Mouse (Mus musculus): ENCODE measurements around the gene Magi3. TPM values are rescaled to one million over a fixed set of nuclear protein-coding genes. Genes with fewer than 3 reads are reported as not detected.
A peak's percentile ranks its signal among the peaks of the same experiment; 100 is the strongest.

The Magi3 gene
- polyA plus RNA-seq, 1 experiment from 2014 or later: 6.6 TPM

GRCm38 (mm10) chr3:104221156-104221555 lies 982 bp upstream of the Magi3 start:
- Histone ChIP-seq H3K4me1 (ENCODE audit: control insufficient read depth, insufficient read depth, low read length) (peaks cover 9% of the 10 kb centered on the region), H3K27ac (ENCODE audit: low read length) (peak overlapping the region; percentile 87), H3K9ac (ENCODE audit: low read depth, low read length) (peak overlapping the region; percentile 71), H3K27me3 (replicated peaks; ENCODE audit: control insufficient read depth, insufficient read depth, low read length) (no peaks in the 10 kb centered on the region), H3K36me3 (ENCODE audit: control insufficient read depth, insufficient read depth, low read length) (no peaks in the 10 kb centered on the region), H3K4me2 (ENCODE audit: low read depth, low read length) (peak overlapping the region; percentile 68), H3K9me3 (ENCODE audit: control insufficient read depth, low read length) (no peaks in the 10 kb centered on the region), H3K4me3 (ENCODE audit: low read length) (peak overlapping the region; percentile 56)
- ATAC-seq: no peak; the same call in 1 of the 2 replicates
- 8% methylated on average over 11 of the region's 11 CpGs for WGBS

DNA sequence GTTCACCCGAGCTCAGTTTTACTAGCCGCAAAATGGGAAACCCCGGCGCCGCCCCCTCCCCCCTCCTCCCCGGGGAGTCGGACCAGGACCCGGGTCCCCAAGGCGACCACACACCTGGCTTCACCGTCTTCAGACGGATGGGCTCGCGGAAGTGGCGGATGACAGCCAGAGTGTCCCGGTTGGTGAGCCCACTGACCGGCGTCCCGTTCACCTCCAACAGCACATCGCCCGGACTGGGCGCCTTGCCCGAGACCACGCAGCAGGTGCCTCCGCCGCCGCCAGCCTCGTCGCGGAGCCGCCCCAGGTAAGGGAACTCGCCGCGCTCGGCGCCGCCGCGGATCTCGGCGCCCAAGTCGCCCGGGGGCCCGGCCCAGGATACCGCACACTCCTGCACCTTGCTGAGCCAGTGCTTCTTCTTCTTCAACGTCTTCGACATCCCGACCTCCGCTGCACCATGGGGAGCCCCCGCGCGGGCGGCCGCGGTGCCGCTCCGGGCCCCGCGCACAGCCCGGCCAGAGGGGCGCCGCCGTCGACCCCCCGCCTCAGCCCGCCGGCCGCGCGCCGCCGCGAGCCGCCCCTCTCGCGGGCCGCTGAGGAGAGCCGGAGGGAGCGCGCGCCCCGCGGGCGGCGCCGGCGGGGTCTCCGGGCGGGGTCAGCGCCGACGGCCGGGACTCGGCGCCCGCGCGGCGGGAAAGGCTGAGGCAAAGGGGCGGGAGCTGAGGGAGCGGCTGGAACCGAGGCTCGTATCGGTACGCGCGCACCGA lies 461 bp downstream of the Magi3 start:
- peaks cover 9% of the 10 kb centered on the region; the same call in 1 of the 2 replicates for H3K4me1 ChIP-seq (ENCODE audit: control insufficient read depth, insufficient read depth, low read length)
- no peaks in the 10 kb centered on the region for H3K36me3 ChIP-seq (ENCODE audit: control insufficient read depth, insufficient read depth, low read length)
- ATAC-seq: peak; percentile 18
- H3K9me3 ChIP-seq (ENCODE audit: control insufficient read depth, low read length): no peaks in the 10 kb centered on the region
- peak overlapping the region; percentile 92 for H3K4me3 ChIP-seq (ENCODE audit: low read length)
- H3K27me3 ChIP-seq (replicated peaks; ENCODE audit: control insufficient read depth, insufficient read depth, low read length): no peaks in the 10 kb centered on the region
- peak overlapping the region; percentile 94 for H3K9ac ChIP-seq (ENCODE audit: low read depth, low read length)
- WGBS: under 1% methylated on average over 104 of the region's 107 CpGs
- peak overlapping the region; percentile 72 for H3K4me2 ChIP-seq (ENCODE audit: low read depth, low read length)
- H3K27ac ChIP-seq (ENCODE audit: low read length): peak overlapping the region; percentile 98

- Histone ChIP-seq H3K4me1 (ENCODE audit: control insufficient read depth, insufficient read depth, low read length) (peaks cover 9% of the 10 kb centered on the region; the same call in 1 of the 2 replicates), H3K9ac (ENCODE audit: low read depth, low read length) (peak overlapping the region; percentile 94), H3K27me3 (replicated peaks; ENCODE audit: control insufficient read depth, insufficient read depth, low read length) (no peaks in the 10 kb centered on the region), H3K9me3 (ENCODE audit: control insufficient read depth, low read length) (no peaks in the 10 kb centered on the region), H3K27ac (ENCODE audit: low read length) (peak overlapping the region; percentile 98), H3K4me3 (ENCODE audit: low read length) (peak overlapping the region; percentile 92), H3K4me2 (ENCODE audit: low read depth, low read length) (peak overlapping the region; percentile 72), H3K36me3 (ENCODE audit: control insufficient read depth, insufficient read depth, low read length) (no peaks in the 10 kb centered on the region)
- ATAC-seq: no peak
- WGBS: 2% methylated on average over 15 of the region's 15 CpGs
These were observed 1.2 kb downstream of the Magi3 start for GRCm38 (mm10) chr3:104218926-104219325.

DNA sequence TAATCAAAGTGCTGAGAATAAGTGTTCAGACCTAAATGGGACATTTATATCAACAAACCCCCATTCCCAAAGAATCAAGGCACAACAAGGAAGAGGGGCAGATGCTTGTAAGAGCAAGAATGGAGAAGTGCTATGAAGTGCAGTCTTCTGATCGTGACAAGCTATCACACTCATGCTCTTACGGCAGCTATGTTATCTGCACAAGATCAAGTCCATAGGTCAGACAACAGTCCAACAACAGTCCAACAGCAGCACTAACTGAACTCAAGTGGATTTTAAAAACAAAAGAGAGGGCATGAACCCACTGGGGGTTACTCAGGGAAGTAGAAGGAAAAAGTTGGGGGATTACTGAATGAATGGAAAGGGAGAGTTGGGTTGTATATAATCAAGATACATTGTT lies 30.4 kb downstream of the Magi3 start:
- H3K27me3 ChIP-seq (replicated peaks; ENCODE audit: control insufficient read depth, insufficient read depth, low read length): no peaks in the 10 kb centered on the region
- WGBS: 40% methylated on average over 2 of the region's 2 CpGs

GRCm38 (mm10) chr3:104189234-104189633 lies 30.9 kb downstream of the Magi3 start:
- Histone ChIP-seq H3K9me3 (ENCODE audit: control insufficient read depth, low read length) (no peaks in the 10 kb centered on the region), H3K4me2 (ENCODE audit: low read depth, low read length) (no peak overlapping the region), H3K27me3 (replicated peaks; ENCODE audit: control insufficient read depth, insufficient read depth, low read length) (no peaks in the 10 kb centered on the region), H3K4me3 (ENCODE audit: low read length) (no peak overlapping the region), H3K9ac (ENCODE audit: low read depth, low read length) (no peak overlapping the region), H3K27ac (ENCODE audit: low read length) (no peak overlapping the region), H3K36me3 (ENCODE audit: control insufficient read depth, insufficient read depth, low read length) (no peaks in the 10 kb centered on the region), H3K4me1 (ENCODE audit: control insufficient read depth, insufficient read depth, low read length) (peaks cover 6% of the 10 kb centered on the region; the same call in 1 of the 2 replicates)
- 93% methylated on average over 1 of the region's 1 CpGs for WGBS
- ATAC-seq: no peak

More for the DNA sequence above, 30.4 kb downstream of the Magi3 start:
- Histone ChIP-seq H3K4me1 (ENCODE audit: control insufficient read depth, insufficient read depth, low read length) (peaks cover 3% of the 10 kb centered on the region; the same call in 1 of the 2 replicates), H3K27ac (ENCODE audit: low read length) (no peak overlapping the region), H3K4me2 (ENCODE audit: low read depth, low read length) (no peak overlapping the region), H3K9me3 (ENCODE audit: control insufficient read depth, low read length) (no peaks in the 10 kb centered on the region), H3K4me3 (ENCODE audit: low read length) (no peak overlapping the region), H3K9ac (ENCODE audit: low read depth, low read length) (no peak overlapping the region), H3K36me3 (ENCODE audit: control insufficient read depth, insufficient read depth, low read length) (no peaks in the 10 kb centered on the region)
- peak; percentile 73 for ATAC-seq

DNA sequence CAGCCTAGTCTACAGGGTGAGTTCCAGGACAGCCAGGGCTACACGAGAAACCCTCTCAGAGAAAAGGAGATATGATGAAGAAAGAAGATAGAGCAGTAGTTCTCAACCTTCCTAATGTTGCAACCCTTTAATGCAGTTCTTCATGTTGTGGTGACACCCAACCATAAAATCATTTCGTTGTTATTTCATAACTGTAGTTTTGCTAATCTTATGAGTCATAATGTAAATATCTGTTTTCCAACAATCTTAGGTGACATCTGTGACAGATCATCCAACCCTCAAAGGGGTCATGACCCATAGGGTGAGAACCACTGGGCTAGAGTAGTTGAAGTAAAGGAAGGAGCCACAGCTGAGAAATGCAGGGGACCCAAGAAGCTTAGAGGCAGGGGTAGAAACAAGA lies 35.9 kb downstream of the Magi3 start:
- ATAC-seq: peak; percentile 53; the same call in 1 of the 2 replicates
- 75% methylated on average over 2 of the region's 2 CpGs for WGBS

GRCm38 (mm10) chr3:104183656-104184055 lies 36.5 kb downstream of the Magi3 start:
- Histone ChIP-seq H3K9me3 (ENCODE audit: control insufficient read depth, low read length) (no peaks in the 10 kb centered on the region), H3K27me3 (replicated peaks; ENCODE audit: control insufficient read depth, insufficient read depth, low read length) (no peaks in the 10 kb centered on the region), H3K27ac (ENCODE audit: low read length) (no peak overlapping the region), H3K4me3 (ENCODE audit: low read length) (no peak overlapping the region), H3K9ac (ENCODE audit: low read depth, low read length) (no peak overlapping the region), H3K4me2 (ENCODE audit: low read depth, low read length) (no peak overlapping the region), H3K36me3 (ENCODE audit: control insufficient read depth, insufficient read depth, low read length) (no peaks in the 10 kb centered on the region), H3K4me1 (ENCODE audit: control insufficient read depth, insufficient read depth, low read length) (peaks cover 6% of the 10 kb centered on the region; the same call in 1 of the 2 replicates)
- 82% methylated on average over 2 of the region's 2 CpGs for WGBS
- no peak for ATAC-seq

More for the DNA sequence above, 35.9 kb downstream of the Magi3 start:
- Histone ChIP-seq H3K36me3 (ENCODE audit: control insufficient read depth, insufficient read depth, low read length) (no peaks in the 10 kb centered on the region), H3K4me1 (ENCODE audit: control insufficient read depth, insufficient read depth, low read length) (peaks cover 6% of the 10 kb centered on the region; the same call in 1 of the 2 replicates), H3K4me3 (ENCODE audit: low read length) (no peak overlapping the region), H3K27ac (ENCODE audit: low read length) (no peak overlapping the region), H3K9me3 (ENCODE audit: control insufficient read depth, low read length) (no peaks in the 10 kb centered on the region), H3K4me2 (ENCODE audit: low read depth, low read length) (no peak overlapping the region), H3K27me3 (replicated peaks; ENCODE audit: control insufficient read depth, insufficient read depth, low read length) (no peaks in the 10 kb centered on the region), H3K9ac (ENCODE audit: low read depth, low read length) (no peak overlapping the region)

DNA sequence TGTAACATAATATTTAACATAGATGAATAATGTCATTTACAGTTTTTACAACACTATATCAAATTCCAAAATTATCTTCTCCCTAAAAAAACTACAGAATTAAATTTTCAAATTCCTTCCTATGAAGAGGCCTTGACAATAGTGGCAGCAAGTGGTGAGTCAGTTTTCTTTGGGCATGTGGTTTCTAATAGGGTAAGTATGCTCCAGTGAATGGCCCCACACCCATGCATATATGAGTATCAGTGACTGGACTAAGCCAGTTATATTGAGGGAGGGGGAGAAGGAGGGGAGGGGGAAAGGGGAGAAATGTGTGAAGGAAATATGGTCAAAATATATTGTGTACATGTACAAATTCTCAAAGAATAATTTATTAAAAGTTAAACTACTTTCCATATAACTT lies 37.5 kb downstream of the Magi3 start:
- Histone ChIP-seq H3K4me1 (ENCODE audit: control insufficient read depth, insufficient read depth, low read length) (peaks cover 6% of the 10 kb centered on the region; the same call in 1 of the 2 replicates), H3K9me3 (ENCODE audit: control insufficient read depth, low read length) (no peaks in the 10 kb centered on the region), H3K36me3 (ENCODE audit: control insufficient read depth, insufficient read depth, low read length) (no peaks in the 10 kb centered on the region), H3K4me3 (ENCODE audit: low read length) (no peak overlapping the region), H3K9ac (ENCODE audit: low read depth, low read length) (no peak overlapping the region), H3K4me2 (ENCODE audit: low read depth, low read length) (no peak overlapping the region), H3K27me3 (replicated peaks; ENCODE audit: control insufficient read depth, insufficient read depth, low read length) (no peaks in the 10 kb centered on the region), H3K27ac (ENCODE audit: low read length) (no peak overlapping the region)
- no peak for ATAC-seq

DNA sequence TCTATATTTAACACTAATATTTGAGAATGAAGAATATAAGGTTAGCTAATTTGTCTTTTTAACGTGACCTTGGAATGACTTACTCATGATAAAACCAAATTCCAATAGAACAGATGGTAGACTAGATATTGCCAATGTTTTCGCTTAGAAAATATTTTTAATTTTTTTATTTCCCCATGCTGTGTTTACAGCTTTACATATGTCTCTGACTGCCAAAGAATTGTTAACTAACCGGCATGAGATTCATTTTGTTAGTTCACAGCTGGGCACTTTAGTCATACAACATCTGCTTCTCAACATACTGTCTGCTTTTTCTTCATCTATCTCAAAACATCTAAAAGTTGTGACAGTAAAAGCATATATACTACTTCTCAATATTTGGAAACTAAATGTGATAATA lies 58.8 kb downstream of the Magi3 start:
- 76% methylated on average over 3 of the region's 3 CpGs for WGBS
- H3K4me3 ChIP-seq (ENCODE audit: low read length): no peak overlapping the region
- H3K4me2 ChIP-seq (ENCODE audit: low read depth, low read length): no peak overlapping the region
- no peak overlapping the region for H3K27ac ChIP-seq (ENCODE audit: low read length)
- H3K36me3 ChIP-seq (ENCODE audit: control insufficient read depth, insufficient read depth, low read length): no peaks in the 10 kb centered on the region
- H3K27me3 ChIP-seq (replicated peaks; ENCODE audit: control insufficient read depth, insufficient read depth, low read length): no peaks in the 10 kb centered on the region
- H3K9ac ChIP-seq (ENCODE audit: low read depth, low read length): no peak overlapping the region
- ATAC-seq: no peak
- H3K4me1 ChIP-seq (ENCODE audit: control insufficient read depth, insufficient read depth, low read length): no peaks in the 10 kb centered on the region
- no peaks in the 10 kb centered on the region for H3K9me3 ChIP-seq (ENCODE audit: control insufficient read depth, low read length)

Data from intestine, embryonic 16.5 days (tissue).